8 mouse cellular contexts compared by ENCODE assay signal in the genomic region with DNA sequence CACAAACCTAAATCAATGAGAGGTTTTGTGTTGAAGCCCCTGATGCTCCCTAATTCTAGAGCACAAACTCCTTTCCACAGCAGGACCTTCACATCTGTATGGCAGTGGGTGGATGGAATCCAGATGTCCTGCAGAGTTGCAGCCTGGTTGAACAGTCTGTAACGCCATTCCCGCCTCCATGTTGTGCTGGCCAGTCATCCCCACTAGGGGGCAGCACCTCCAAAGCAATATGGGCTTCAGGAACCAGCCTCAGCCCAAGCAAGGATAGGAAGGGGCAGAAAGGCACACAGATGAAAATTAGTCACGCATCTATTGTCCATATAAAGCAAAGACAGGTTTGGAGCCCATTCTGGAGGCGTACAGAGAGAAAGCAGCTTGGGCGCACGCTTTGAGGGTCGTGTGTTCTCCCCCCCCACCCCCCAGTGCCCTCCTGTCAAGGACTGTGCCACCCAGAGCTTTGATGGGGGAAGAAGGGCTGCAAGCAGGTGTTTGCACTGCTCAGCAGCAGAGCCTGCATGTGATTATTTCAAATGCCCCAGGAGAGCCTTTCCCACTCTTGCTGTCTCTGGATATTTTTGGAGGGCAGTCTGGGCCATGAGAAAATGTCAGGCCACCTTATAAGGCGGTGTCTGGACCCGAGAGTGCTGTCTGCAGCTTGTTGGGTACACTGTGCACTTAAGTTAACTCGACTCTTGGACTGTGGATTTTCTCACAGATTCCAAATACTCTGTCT. TPM values are rescaled to one million over a fixed set of nuclear protein-coding genes. Genes with fewer than 3 reads are reported as not detected.
A peak's percentile ranks its signal among the peaks of the same experiment; 100 is the strongest.
DNase-seq lines count a peak whose midpoint lies in the region; ATAC-seq and TF ChIP-seq lines count a peak whose summit lies in the region.

No protein-coding gene starts in this region.

- no peak overlapping the region for H3K27ac ChIP-seq in forebrain, embryonic 16.5 days (ENCODE audit: low read length)
- no peak overlapping the region; the same call in 1 of the 2 replicates for H3K27ac ChIP-seq in layer of hippocampus, adult 2 months
- no peak overlapping the region for H3K27ac ChIP-seq in lung, postnatal 0 days (ENCODE audit: low read length)

- peak; percentile 53 for DNase-seq in G1E (ENCODE audit: low spot score)
- peak; percentile 64 for DNase-seq in cerebellum, adult 11 months
- DNase-seq in heart, postnatal 36 days = peak; percentile 84 to 87
- peak; percentile 81 to 93 for DNase-seq in layer of hippocampus, adult 2 months (ENCODE audit: low spot score in 2 of 2)
- peak; percentile 88 for DNase-seq in lung, postnatal 0 days (ENCODE audit: low spot score)
- DNase-seq in ovary, postnatal 36 days (ENCODE audit: low spot score) = peak; percentile 83
- DNase-seq in thymus, postnatal 25 days = peak; percentile 65

- H3K9ac ChIP-seq in forebrain, embryonic 16.5 days (replicated peaks; ENCODE audit: low read depth, low read length) = peak overlapping the region; percentile 45
- H3K9ac ChIP-seq in lung, postnatal 0 days (replicated peaks; ENCODE audit: low read depth) = no peak overlapping the region

- TF ChIP-seq CTCF in G1E (IDR thresholded peaks at IDR 0.05; ENCODE audit: low read depth, low read length) = peak; percentile 87
- TF ChIP-seq CTCF in layer of hippocampus, adult 2 months (conservative IDR thresholded peaks at IDR 0.05) = peak; percentile 97
- TF ChIP-seq CTCF in lung, postnatal 0 days (IDR thresholded peaks at IDR 0.05) = peak; percentile 100

- 30% methylated on average over 10 of the region's 10 CpGs for WGBS in forebrain, embryonic 16.5 days
- 30% methylated on average over 10 of the region's 10 CpGs for WGBS in lung, postnatal 0 days

- no peak overlapping the region for H3K4me3 ChIP-seq in G1E (ENCODE audit: low read depth, low read length)
- H3K4me3 ChIP-seq in forebrain, embryonic 16.5 days (replicated peaks; ENCODE audit: low read length) = no peak overlapping the region
- H3K4me3 ChIP-seq in layer of hippocampus, adult 2 months = no peak overlapping the region
- no peak overlapping the region for H3K4me3 ChIP-seq in lung, postnatal 0 days (ENCODE audit: low read depth, low read length)

- H3K27me3 ChIP-seq in G1E (ENCODE audit: insufficient read depth, low read length) = no peaks in the 10 kb centered on the region; the same call in 1 of the 2 replicates
- no peaks in the 10 kb centered on the region for H3K27me3 ChIP-seq in forebrain, embryonic 16.5 days (replicated peaks; ENCODE audit: control insufficient read depth, insufficient read depth, low read length)
- H3K27me3 ChIP-seq in lung, postnatal 0 days (replicated peaks; ENCODE audit: insufficient read depth, low read length) = no peaks in the 10 kb centered on the region

- H3K4me2 ChIP-seq in forebrain, embryonic 16.5 days (ENCODE audit: low read length) = peak overlapping the region; percentile 40
- H3K4me2 ChIP-seq in lung, postnatal 0 days (replicated peaks; ENCODE audit: low read depth, low read length) = no peak overlapping the region

- peaks cover 42% of the 10 kb centered on the region for H3K36me3 ChIP-seq in G1E (replicated peaks)
- H3K36me3 ChIP-seq in forebrain, embryonic 16.5 days (ENCODE audit: control insufficient read depth, insufficient read depth) = 0 out of 2 replicates have a peak, but pooled peaks cover 2% of the 10 kb centered on the region
- H3K36me3 ChIP-seq in lung, postnatal 0 days (ENCODE audit: insufficient read depth, low read length) = no peaks in the 10 kb centered on the region

- no peaks in the 10 kb centered on the region for H3K9me3 ChIP-seq in G1E (replicated peaks)
- H3K9me3 ChIP-seq in forebrain, embryonic 16.5 days (ENCODE audit: control insufficient read depth, low read length) = no peaks in the 10 kb centered on the region
- no peaks in the 10 kb centered on the region for H3K9me3 ChIP-seq in lung, postnatal 0 days (ENCODE audit: low read length)

- intact Hi-C loops in heart, postnatal 36 days (cut with DNase I) = loop anchor here (1.0 to 5.0 kb wide), 3 partner anchors 45 to 517 kb away; no protein-coding TSS in a partner anchor

- ATAC-seq in G1E (ENCODE audit: extremely low read depth, insufficient number of reproducible peaks, low FRiP score, poor library complexity, severe bottlenecking) = no peak
- peak; percentile 92 for ATAC-seq in forebrain, embryonic 16.5 days
- ATAC-seq in lung, postnatal 0 days = peak; percentile 85

- TF ChIP-seq EP300 in lung, postnatal 0 days (IDR thresholded peaks at IDR 0.05) = no peak

- H3K4me1 ChIP-seq in G1E (ENCODE audit: insufficient read depth, low read depth, low read length) = peaks cover 6% of the 10 kb centered on the region
- peaks cover 10% of the 10 kb centered on the region for H3K4me1 ChIP-seq in forebrain, embryonic 16.5 days (replicated peaks; ENCODE audit: control insufficient read depth, insufficient read depth, low read length)
- H3K4me1 ChIP-seq in lung, postnatal 0 days (ENCODE audit: insufficient read depth, low read depth, low read length) = no peaks in the 10 kb centered on the region; the same call in 1 of the 2 replicates

RNA-seq across cellular contexts. Expression of a gene that starts 44.1 kb away (rescaled TPM):
- not detected in 2 replicates for total RNA-seq in G1E (2014; fragmentation: Nextera tagmentation)
- 0.05 and 0.06 TPM in 2 replicates for total RNA-seq in G1E (2017)
- not detected in 2 replicates for polyA plus RNA-seq in G1E (2012)
- polyA plus RNA-seq in forebrain, embryonic 16.5 days (2015; fragmentation: Nextera tagmentation; extraction: Ambion mirVana) = 5.8 and 6.8 TPM in 2 replicates
- total RNA-seq in heart, postnatal 36 days (2021) = 10 to 100 TPM; 48.7 to 57.7 TPM
- total RNA-seq in layer of hippocampus, adult 2 months (2021) = 10 to 100 TPM; 74.3 to 76.8 TPM
- 0.48 and 0.63 TPM in 2 replicates for polyA plus RNA-seq in lung, postnatal 0 days (2015; fragmentation: Nextera tagmentation; extraction: Ambion mirVana)

Comparison
In these comparisons a context has a peak if more than half of its experiments do, and no peak if none do; other contexts are left out.
1. RNA of a gene that starts 44.1 kb away (total RNA-seq): 74.3 to 76.8 TPM in layer of hippocampus, adult 2 months and 48.7 to 57.7 TPM in heart, postnatal 36 days; 0.05 to 0.06 TPM in G1E; every median in the first group is over 10 times any median in the second.
2. Peak in every context shown above with its lines, with median percentiles within 50 percentile points of each other: DNase-seq and CTCF ChIP-seq.